ENCODE assay signal across 17 mouse cellular contexts in genomic region chr1:164861501-164861900, GRCm38 (mm10).
DNase-seq lines count a peak whose midpoint lies in the region; ATAC-seq lines count a peak whose summit lies in the region.
"Had no signal": no experiment of that assay in that cellular context is flagged by ENCODE, and none has a peak within 500 bp of the region (broad histone marks: within the 10 kb centered on the region; RNA-seq: fewer than 3 reads in every experiment).

No protein-coding gene starts in this region.

- peak; percentile 78 for ATAC-seq in cerebellum, adult (ENCODE audit: insufficient number of reproducible peaks, low FRiP score, low TSS enrichment)
- no peak for ATAC-seq in granulocyte monocyte progenitor cell, adult 5-6 weeks (replicated peaks; ENCODE audit: poor library complexity, severe bottlenecking)
- ATAC-seq: CD4-positive, CD25-positive, alpha-beta regulatory T cell, adult 4 months had no signal

- DNase-seq in cerebellum, postnatal 4 days (ENCODE audit: low spot score in 2 of 2), result no peak
- DNase-seq in layer of hippocampus, postnatal 14 days (ENCODE audit: low spot score in 2 of 2), result peak; percentile 4 to 20
- DNase-seq in layer of hippocampus, adult 11-12 months (ENCODE audit: low spot score), result no peak
- peak; percentile 78 for DNase-seq in cerebellum, adult 9-10 months
- no peak for DNase-seq in ovary, adult 18-20 months (ENCODE audit: low spot score)
- no peak for DNase-seq in left cerebral cortex, adult 18-20 months (ENCODE audit: low spot score in 2 of 2)
- DNase-seq: adrenal gland, postnatal 36 days; heart, adult 2 months; kidney, adult 11 months; layer of hippocampus, adult 9-11 months; liver, embryonic 13.5 days; lung, embryonic 14.5 days; lung, postnatal 4 days; right cerebral cortex, adult 18-20 months had no signal

Comparison
In these comparisons a context has a peak if more than half of its experiments do, and no peak if none do; other contexts are left out.
1. DNase-seq: peak in layer of hippocampus, postnatal 14 days (2 of 2) and cerebellum, adult 9-10 months (single experiment); none in cerebellum, postnatal 4 days (0 of 2), layer of hippocampus, adult 11-12 months (single experiment), ovary, adult 18-20 months (single experiment) and left cerebral cortex, adult 18-20 months (0 of 2).